Mouse (Mus musculus): ENCODE data around the gene Anks6. TPM values are rescaled to one million over a fixed set of nuclear protein-coding genes. Genes with fewer than 3 reads are reported as not detected.

The Anks6 gene
- total and polyA plus RNA-seq, 3 experiments = not detected

DNA sequence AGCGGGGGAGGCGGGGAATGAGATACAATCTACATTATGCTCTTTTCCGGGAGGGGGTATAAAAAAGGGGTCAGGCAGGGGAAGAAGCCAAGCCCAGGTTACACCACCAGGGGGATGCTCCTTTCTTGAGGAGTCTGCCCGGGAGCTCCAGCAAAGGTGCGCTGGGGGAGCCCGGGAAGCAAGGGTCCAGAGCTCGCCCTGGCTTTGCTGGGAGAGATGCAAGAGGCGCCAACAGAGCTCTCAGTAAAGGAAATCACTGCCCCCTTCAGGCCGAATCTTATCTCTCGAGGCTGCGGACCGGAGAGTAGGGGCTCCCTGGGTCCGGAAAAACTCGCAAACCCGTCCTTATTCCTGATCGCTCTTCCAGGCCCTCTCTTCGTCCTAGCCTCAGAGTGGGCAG, 67.4 kb downstream of the Anks6 start:
- H3K9ac ChIP-seq (ENCODE audit: insufficient read depth, low read depth) = no peak overlapping the region
- peaks cover 47% of the 10 kb centered on the region for H3K27me3 ChIP-seq (replicated peaks)
- dilution Hi-C loops (cut with MboI; ENCODE audit: extremely low pct_ligation_motif_present, extremely low pct_unique_long_range_greater_than_20kb, low sequenced_read_pairs) = no loop called here
- H3K79me2 ChIP-seq (replicated peaks; ENCODE audit: control insufficient read depth, extremely low read depth, insufficient read depth, poor library complexity, severe bottlenecking) = no peaks in the 10 kb centered on the region
- no peak overlapping the region for H3K4me3 ChIP-seq (replicated peaks in 1 of 3; ENCODE audit: low read depth in 2 of 3, low read length in 2 of 3, poor library complexity in 1 of 3)
- in situ Hi-C loops (cut with MboI; ENCODE audit: low pct_ligation_motif_present, low pct_unique_long_range_greater_than_20kb, low sequenced_read_pairs) = no loop called here
- no peak overlapping the region for H3K27ac ChIP-seq (ENCODE audit: insufficient read depth, low read depth)
- H3K4me2 ChIP-seq (ENCODE audit: insufficient read depth, low read depth, poor library complexity, severe bottlenecking) = no peak overlapping the region
- no peak for DNase-seq (ENCODE audit: extremely low read depth)
- peaks cover 26% of the 10 kb centered on the region for H3K9me3 ChIP-seq (replicated peaks; ENCODE audit: low read length)
- H3K4me1 ChIP-seq (ENCODE audit: control insufficient read depth in 1 of 2, insufficient read depth in 2 of 2) = no peaks in the 10 kb centered on the region
- no peaks in the 10 kb centered on the region for H3K36me3 ChIP-seq (replicated peaks in 1 of 2; ENCODE audit: control insufficient read depth in 1 of 2, insufficient read depth in 1 of 2, low read length in 1 of 2)
- TF ChIP-seq MAFK (IDR thresholded peaks at IDR 0.05; ENCODE audit: insufficient replicate concordance, low read length) = no peak
- TF ChIP-seq PAX5 (IDR thresholded peaks at IDR 0.05; ENCODE audit: low read length) = no peak
- TF ChIP-seq GABPA (IDR thresholded peaks at IDR 0.05; ENCODE audit: insufficient replicate concordance, low read depth, low read length) = no peak
- TF ChIP-seq UBTF (IDR thresholded peaks at IDR 0.05; ENCODE audit: low read depth, low read length) = no peak
- no peak for TF ChIP-seq NRF1 (IDR thresholded peaks at IDR 0.05; ENCODE audit: low read depth, low read length)
- TF ChIP-seq MYC (IDR thresholded peaks at IDR 0.05; ENCODE audit: low read depth, low read length) = no peak
- TF ChIP-seq ZMIZ1 (IDR thresholded peaks at IDR 0.05; ENCODE audit: low read depth, low read length) = no peak
- no peak for TF ChIP-seq RCOR1 (conservative IDR thresholded peaks at IDR 0.05; ENCODE audit: low read depth, low read length)
- TF ChIP-seq USF2 (conservative IDR thresholded peaks at IDR 0.05; ENCODE audit: low read depth, low read length) = no peak
- no peak for TF ChIP-seq ELF1 (IDR thresholded peaks at IDR 0.05; ENCODE audit: low read depth, low read length)
- no peak for TF ChIP-seq MXI1 (IDR thresholded peaks at IDR 0.05; ENCODE audit: low read depth, low read length)
- TF ChIP-seq BHLHE40 (IDR thresholded peaks at IDR 0.05; ENCODE audit: low read depth, low read length) = no peak
- no peak for TF ChIP-seq TBP (conservative IDR thresholded peaks at IDR 0.05; ENCODE audit: low read depth, low read length)
- no peak for TF ChIP-seq NELFE (IDR thresholded peaks at IDR 0.05; ENCODE audit: low read depth, low read length)
- no peak for TF ChIP-seq ZNF384 (IDR thresholded peaks at IDR 0.05; ENCODE audit: low read depth, low read length)
- no peak for TF ChIP-seq ETS1 (conservative IDR thresholded peaks at IDR 0.05; ENCODE audit: low read depth, low read length)
- TF ChIP-seq CTCF (conservative IDR thresholded peaks at IDR 0.05 in 1 of 2, IDR thresholded peaks at IDR 0.05 in 1 of 2; ENCODE audit: low read depth in 2 of 2, low read length in 2 of 2) = no peak
- TF ChIP-seq JUN (IDR thresholded peaks at IDR 0.05; ENCODE audit: insufficient read depth, low read depth, low read length) = no peak
- TF ChIP-seq POLR2A (IDR thresholded peaks at IDR 0.05; ENCODE audit: low read depth, low read length) = no peak
- no peak for TF ChIP-seq SMC3 (IDR thresholded peaks at IDR 0.05; ENCODE audit: low read depth, low read length)

- Histone ChIP-seq H3K9ac (ENCODE audit: insufficient read depth, low read depth) (no peak overlapping the region), H3K4me1 (ENCODE audit: control insufficient read depth in 1 of 2, insufficient read depth in 2 of 2) (no peaks in the 10 kb centered on the region), H3K27me3 (replicated peaks) (peaks cover 48% of the 10 kb centered on the region), H3K4me2 (ENCODE audit: insufficient read depth, low read depth, poor library complexity, severe bottlenecking) (no peak overlapping the region), H3K27ac (ENCODE audit: insufficient read depth, low read depth) (no peak overlapping the region), H3K9me3 (replicated peaks; ENCODE audit: low read length) (peaks cover 26% of the 10 kb centered on the region), H3K4me3 (replicated peaks in 1 of 3; ENCODE audit: low read depth in 2 of 3, low read length in 2 of 3, poor library complexity in 1 of 3) (no peak overlapping the region), H3K79me2 (replicated peaks; ENCODE audit: control insufficient read depth, extremely low read depth, insufficient read depth, poor library complexity, severe bottlenecking) (no peaks in the 10 kb centered on the region), H3K36me3 (replicated peaks in 1 of 2; ENCODE audit: control insufficient read depth in 1 of 2, insufficient read depth in 1 of 2, low read length in 1 of 2) (no peaks in the 10 kb centered on the region)
- dilution Hi-C loops (cut with MboI; ENCODE audit: extremely low pct_ligation_motif_present, extremely low pct_unique_long_range_greater_than_20kb, low sequenced_read_pairs) = no loop called here
- TF ChIP-seq JUN (IDR thresholded peaks at IDR 0.05; ENCODE audit: insufficient read depth, low read depth, low read length) (no peak), EP300 (IDR thresholded peaks at IDR 0.05; ENCODE audit: low read length) (no peak), SMC3 (IDR thresholded peaks at IDR 0.05; ENCODE audit: low read depth, low read length) (no peak), ZKSCAN1 (IDR thresholded peaks at IDR 0.05; ENCODE audit: borderline replicate concordance, low read depth, low read length) (no peak), CHD1 (IDR thresholded peaks at IDR 0.05; ENCODE audit: low read depth, low read length) (no peak), MAZ (IDR thresholded peaks at IDR 0.05; ENCODE audit: low read depth, low read length) (no peak), ELF1 (IDR thresholded peaks at IDR 0.05; ENCODE audit: low read depth, low read length) (no peak), UBTF (IDR thresholded peaks at IDR 0.05; ENCODE audit: low read depth, low read length) (no peak), POLR2A (IDR thresholded peaks at IDR 0.05; ENCODE audit: low read depth, low read length) (no peak), GABPA (IDR thresholded peaks at IDR 0.05; ENCODE audit: insufficient replicate concordance, low read depth, low read length) (no peak), E2F4 (IDR thresholded peaks at IDR 0.05; ENCODE audit: insufficient replicate concordance, low read depth, low read length) (no peak), TCF12 (IDR thresholded peaks at IDR 0.05; ENCODE audit: low read depth, low read length) (no peak), ZNF384 (IDR thresholded peaks at IDR 0.05; ENCODE audit: low read depth, low read length) (no peak), NELFE (IDR thresholded peaks at IDR 0.05; ENCODE audit: low read depth, low read length) (no peak)
- DNase-seq (ENCODE audit: extremely low read depth) = no peak
- in situ Hi-C loops (cut with MboI; ENCODE audit: low pct_ligation_motif_present, low pct_unique_long_range_greater_than_20kb, low sequenced_read_pairs) = no loop called here
Measured at GRCm38 (mm10) chr4:46988824-46989223, 68.4 kb downstream of the Anks6 start.

All from CH12.LX (cell line).